Mouse (Mus musculus) MEL (cell line): ENCODE data around the gene ccdc198. TPM values are rescaled to one million over a fixed set of nuclear protein-coding genes. Genes with fewer than 3 reads are reported as not detected.
"Not testable (repeated sequence)": the region's sequence is repeated elsewhere in the genome, so short reads cannot be mapped to it uniquely, and the experiment has no call there.

ENCODE experiments used
- DNase-seq: peaks from one replicate; pipeline ENCODE4 v3.0.0; 2011; ENCODE audit warnings: low read depth, low spot score
- H3K27ac ChIP-seq: 2 replicates; pipeline ENCODE4 v1.5.1; 2012; ENCODE audit warnings: low read depth, mild to moderate bottlenecking, control low read depth, low read length, moderate library complexity; ENCODE audit not compliant: control insufficient read depth
- H3K27me3 ChIP-seq, 2 experiments: fragments of 150-350 bp in 1 of 2; sonication (generic) in 1 of 2; 2 replicates each; pipeline ENCODE4 v1.6.1; 2012; ENCODE audit warnings: low read length in 2 of 2, mild to moderate bottlenecking in 2 of 2, improper control_type of control experiment in 1 of 2, moderate library complexity in 1 of 2; ENCODE audit not compliant: insufficient read depth in 2 of 2, control insufficient read depth in 1 of 2
- H3K36me3 ChIP-seq, 2 experiments: 2 replicates each; pipeline ENCODE4 v1.6.1; 2012 to 2014; ENCODE audit warnings: low read length in 2 of 2, improper control_type of control experiment in 1 of 2, inconsistent platforms in 1 of 2, mild to moderate bottlenecking in 1 of 2; ENCODE audit not compliant: insufficient read depth in 2 of 2, control insufficient read depth in 1 of 2
- H3K4me1 ChIP-seq, 2 experiments: fragments of 150-350 bp in 1 of 2; sonication (generic) in 1 of 2; 2 replicates each; pipeline ENCODE4 v1.6.1; 2012; ENCODE audit warnings: low read length in 2 of 2, improper control_type of control experiment in 1 of 2, mild to moderate bottlenecking in 1 of 2; ENCODE audit not compliant: insufficient read depth in 2 of 2, control insufficient read depth in 1 of 2
- H3K4me3 ChIP-seq, 2 experiments: fragments of 150-350 bp in 1 of 2; sonication (generic) in 1 of 2; 2 replicates each; pipeline ENCODE4 v1.5.1; 2012; ENCODE audit warnings: low read depth in 2 of 2, low read length in 2 of 2, mild to moderate bottlenecking in 2 of 2, moderate library complexity in 2 of 2, control low read depth in 1 of 2, improper control_type of control experiment in 1 of 2; ENCODE audit not compliant: control insufficient read depth in 1 of 2, insufficient read depth in 1 of 2
- H3K79me2 ChIP-seq: 2 replicates; pipeline ENCODE4 v1.6.1; 2012; ENCODE audit warnings: mild to moderate bottlenecking, low read length, moderate library complexity; ENCODE audit not compliant: control insufficient read depth, poor library complexity, insufficient read depth
- H3K9ac ChIP-seq: 2 replicates; pipeline ENCODE4 v1.6.1; 2012; ENCODE audit warnings: low read depth, mild to moderate bottlenecking, control low read depth, low read length, moderate library complexity; ENCODE audit not compliant: control insufficient read depth, poor library complexity, severe bottlenecking
- H3K9me3 ChIP-seq: fragments of 150-350 bp; sonication (generic); replicated peaks from 2 replicates; pipeline ENCODE4 v1.6.1; 2012; ENCODE audit warnings: mild to moderate bottlenecking, low read length, improper control_type of control experiment, moderate library complexity; ENCODE audit not compliant: insufficient read depth
- CHD2 ChIP-seq: IDR thresholded peaks from 2 replicates; pipeline ENCODE4 v1.6.1; 2011; ENCODE audit warnings: low read length, improper control_type of control experiment
- CTCF ChIP-seq, 3 experiments: IDR thresholded peaks in 2 of 3; conservative IDR thresholded peaks in 1 of 3; 2 replicates each; pipeline ENCODE4 v1.5.1; 2011 to 2012; ENCODE audit warnings: low read length in 3 of 3, low read depth in 2 of 3, mild to moderate bottlenecking in 2 of 3, improper control_type of control experiment in 1 of 3, inconsistent platforms in 1 of 3, mixed read lengths in 1 of 3, moderate library complexity in 1 of 3; ENCODE audit not compliant: control insufficient read depth in 1 of 3, insufficient read depth in 1 of 3, poor library complexity in 1 of 3, severe bottlenecking in 1 of 3
- E2F4 ChIP-seq: IDR thresholded peaks from 2 replicates; pipeline ENCODE4 v1.6.1; 2011; ENCODE audit warnings: low read depth, low read length, improper control_type of control experiment, borderline replicate concordance
- ELF1 ChIP-seq: IDR thresholded peaks from 2 replicates; pipeline ENCODE4 v1.6.1; 2014; ENCODE audit warnings: low read depth, mild to moderate bottlenecking, inconsistent platforms, low read length, improper control_type of control experiment, moderate library complexity
- EP300 ChIP-seq, 2 experiments: IDR thresholded peaks; 2 replicates each; pipeline ENCODE4 v1.6.1; 2011; ENCODE audit warnings: improper control_type of control experiment in 2 of 2, low read length in 2 of 2, low read depth in 1 of 2, mild to moderate bottlenecking in 1 of 2
- ETS1 ChIP-seq: IDR thresholded peaks from 2 replicates; pipeline ENCODE4 v1.6.1; 2012; ENCODE audit warnings: low read depth, mild to moderate bottlenecking, inconsistent platforms, low read length, improper control_type of control experiment, moderate library complexity
- GABPA ChIP-seq: IDR thresholded peaks from 2 replicates; pipeline ENCODE4 v1.6.1; 2012; ENCODE audit warnings: low read depth, mild to moderate bottlenecking, inconsistent platforms, low read length, improper control_type of control experiment, moderate library complexity
- GATA1 ChIP-seq: IDR thresholded peaks from 2 replicates; pipeline ENCODE4 v1.6.1; 2011; ENCODE audit warnings: low read depth, low read length, improper control_type of control experiment
- JUND ChIP-seq: IDR thresholded peaks from 2 replicates; pipeline ENCODE4 v1.6.1; 2011; ENCODE audit warnings: low read depth, mild to moderate bottlenecking, improper control_type of control experiment, low read length
- MAX ChIP-seq: IDR thresholded peaks from 2 replicates; pipeline ENCODE4 v1.6.1; 2011; ENCODE audit warnings: low read length, improper control_type of control experiment
- MEF2A ChIP-seq: IDR thresholded peaks from 2 replicates; pipeline ENCODE4 v1.6.1; 2014; ENCODE audit warnings: low read depth, mild to moderate bottlenecking, inconsistent platforms, low read length, improper control_type of control experiment; ENCODE audit not compliant: poor library complexity, insufficient replicate concordance, severe bottlenecking; ENCODE audit errors: extremely low read depth
- MXI1 ChIP-seq: IDR thresholded peaks from 2 replicates; pipeline ENCODE4 v1.6.1; 2011; ENCODE audit warnings: mild to moderate bottlenecking, low read depth, low read length, improper control_type of control experiment
- POLR2A ChIP-seq, 2 experiments: IDR thresholded peaks; 2 replicates each; pipeline ENCODE4 v1.6.1; 2011 to 2012; ENCODE audit warnings: low read length in 2 of 2, mild to moderate bottlenecking in 2 of 2, control low read depth in 1 of 2, improper control_type of control experiment in 1 of 2, low read depth in 1 of 2, moderate library complexity in 1 of 2; ENCODE audit not compliant: control insufficient read depth in 1 of 2, insufficient read depth in 1 of 2, poor library complexity in 1 of 2
- POLR2AphosphoS5 ChIP-seq: IDR thresholded peaks from 2 replicates; pipeline ENCODE4 v1.6.1; 2012; ENCODE audit warnings: low read depth, borderline replicate concordance, mild to moderate bottlenecking, inconsistent platforms, low read length, moderate library complexity, mixed read lengths
- SIN3A ChIP-seq: IDR thresholded peaks from 2 replicates; pipeline ENCODE4 v1.6.1; 2012; ENCODE audit warnings: low read length, improper control_type of control experiment, inconsistent platforms
- SMC3 ChIP-seq: IDR thresholded peaks from 2 replicates; pipeline ENCODE4 v1.6.1; 2011; ENCODE audit warnings: low read depth, low read length, improper control_type of control experiment
- TBP ChIP-seq: IDR thresholded peaks from 2 replicates; pipeline ENCODE4 v1.8.0; 2011; ENCODE audit warnings: low read depth, low read length, improper control_type of control experiment
- UBTF ChIP-seq: IDR thresholded peaks from 2 replicates; pipeline ENCODE4 v1.6.1; 2012; ENCODE audit warnings: low read depth, mild to moderate bottlenecking, inconsistent platforms, low read length, improper control_type of control experiment, moderate library complexity, borderline replicate concordance; ENCODE audit not compliant: insufficient read depth
- USF1 ChIP-seq: IDR thresholded peaks from 2 replicates; pipeline ENCODE4 v1.6.1; 2014; ENCODE audit warnings: low read depth, mild to moderate bottlenecking, inconsistent platforms, low read length, improper control_type of control experiment, moderate library complexity
- USF2 ChIP-seq, 2 experiments: IDR thresholded peaks; 2 replicates each; pipeline ENCODE4 v1.6.1; 2011 to 2012; ENCODE audit warnings: improper control_type of control experiment in 2 of 2, low read length in 2 of 2, borderline replicate concordance in 1 of 2, inconsistent platforms in 1 of 2, low read depth in 1 of 2, mild to moderate bottlenecking in 1 of 2; ENCODE audit not compliant: insufficient read depth in 1 of 2
- ZC3H11A ChIP-seq: IDR thresholded peaks from 2 replicates; pipeline ENCODE4 v1.6.1; 2012; ENCODE audit warnings: low read depth, mild to moderate bottlenecking, inconsistent platforms, low read length, improper control_type of control experiment
- ZNF384 ChIP-seq: IDR thresholded peaks from 2 replicates; pipeline ENCODE4 v1.6.1; 2012; ENCODE audit warnings: low read depth, mild to moderate bottlenecking, inconsistent platforms, low read length, improper control_type of control experiment
- polyA plus RNA-seq, 2 experiments: library from polyadenylated mRNA; stranded (reverse) in 1 of 2; unstranded in 1 of 2; fragments of >175 nt in 1 of 2; fragments of >200 nt in 1 of 2; gene quantifications; 2 replicates each; pipeline versions ENCODE4 v1.2.1 to v1.2.4; 2012; ENCODE audit warnings: low replicate concordance in 2 of 2, low read depth in 1 of 2; ENCODE audit not compliant: insufficient read length in 2 of 2, insufficient read depth in 1 of 2, missing spikeins in 1 of 2
- total RNA-seq: library from RNA; depleted of rRNA; stranded (reverse); fragments of 300-350 nt; gene quantifications from 2 replicates; pipeline ENCODE4 v1.2.3, GENCODE M21; 2012

Gene ccdc198
- total and polyA plus RNA-seq, 3 experiments: not detected

GRCm38 (mm10) chr14:49226471-49226870 lies 18.8 kb downstream of the ccdc198 start:
- Histone ChIP-seq H3K36me3 (no peaks in the 10 kb centered on the region), H3K9ac (no peak overlapping the region), H3K27ac (no peak overlapping the region), H3K4me3 (no peak overlapping the region), H3K79me2 (no peaks in the 10 kb centered on the region)
- DNase-seq: no peak
- TF ChIP-seq CTCF (IDR thresholded peaks at IDR 0.05 in 2 of 3, conservative IDR thresholded peaks at IDR 0.05 in 1 of 3; ENCODE audit: control insufficient read depth in 1 of 3, insufficient read depth in 1 of 3, low read depth in 2 of 3, low read length in 3 of 3, poor library complexity in 1 of 3, severe bottlenecking in 1 of 3) (no peak), POLR2A (IDR thresholded peaks at IDR 0.05; ENCODE audit: control insufficient read depth in 1 of 2, insufficient read depth in 1 of 2, low read depth in 1 of 2, low read length in 2 of 2, poor library complexity in 1 of 2) (no peak), POLR2AphosphoS5 (no peak), MAX (no peak), TBP (no peak), JUND (no peak), GABPA (no peak), MEF2A (no peak), MXI1 (no peak), GATA1 (no peak), EP300 (IDR thresholded peaks at IDR 0.05; ENCODE audit: low read depth in 1 of 2, low read length in 2 of 2) (no peak), ZC3H11A (no peak), CHD2 (no peak), ETS1 (no peak), ELF1 (no peak)
- TF ChIP-seq, all 39 proteins: peak for 0
- Histone ChIP-seq H3K4me1 (no peaks in the 10 kb centered on the region), H3K27me3 (no peaks in the 10 kb centered on the region), H3K9me3 (no peaks in the 10 kb centered on the region)

GRCm38 (mm10) chr14:49221771-49222170 lies 23.5 kb downstream of the ccdc198 start:
- no peaks in the 10 kb centered on the region for H3K9me3 ChIP-seq
- no peak overlapping the region for H3K4me3 ChIP-seq
- H3K79me2 ChIP-seq: no peaks in the 10 kb centered on the region
- no peak overlapping the region for H3K27ac ChIP-seq
- no peak overlapping the region for H3K9ac ChIP-seq
- no peak for TF ChIP-seq ZNF384
- TF ChIP-seq E2F4: no peak
- TF ChIP-seq UBTF: no peak
- no peak for TF ChIP-seq USF1
- TF ChIP-seq SIN3A: no peak
- no peak for TF ChIP-seq GATA1
- TF ChIP-seq CHD2: no peak
- TF ChIP-seq MEF2A: no peak
- TF ChIP-seq USF2 (IDR thresholded peaks at IDR 0.05; ENCODE audit: borderline replicate concordance in 1 of 2, insufficient read depth in 1 of 2, low read depth in 1 of 2, low read length in 2 of 2): no peak
- TF ChIP-seq SMC3: no peak
- no peaks in the 10 kb centered on the region for H3K36me3 ChIP-seq
- H3K4me1 ChIP-seq: no peaks in the 10 kb centered on the region
- DNase-seq: no peak
- no peaks in the 10 kb centered on the region for H3K27me3 ChIP-seq

- not testable (repeated sequence) for H3K79me2 ChIP-seq, H3K4me1 ChIP-seq, DNase-seq, H3K9me3 ChIP-seq, H3K4me3 ChIP-seq, H3K36me3 ChIP-seq, H3K9ac ChIP-seq, H3K27me3 ChIP-seq, H3K27ac ChIP-seq
These were observed 25.7 kb downstream of the ccdc198 start for GRCm38 (mm10) chr14:49219466-49220022.
